Comparison of ENCODE assay signal across 8 mouse cellular contexts in the genomic region with DNA sequence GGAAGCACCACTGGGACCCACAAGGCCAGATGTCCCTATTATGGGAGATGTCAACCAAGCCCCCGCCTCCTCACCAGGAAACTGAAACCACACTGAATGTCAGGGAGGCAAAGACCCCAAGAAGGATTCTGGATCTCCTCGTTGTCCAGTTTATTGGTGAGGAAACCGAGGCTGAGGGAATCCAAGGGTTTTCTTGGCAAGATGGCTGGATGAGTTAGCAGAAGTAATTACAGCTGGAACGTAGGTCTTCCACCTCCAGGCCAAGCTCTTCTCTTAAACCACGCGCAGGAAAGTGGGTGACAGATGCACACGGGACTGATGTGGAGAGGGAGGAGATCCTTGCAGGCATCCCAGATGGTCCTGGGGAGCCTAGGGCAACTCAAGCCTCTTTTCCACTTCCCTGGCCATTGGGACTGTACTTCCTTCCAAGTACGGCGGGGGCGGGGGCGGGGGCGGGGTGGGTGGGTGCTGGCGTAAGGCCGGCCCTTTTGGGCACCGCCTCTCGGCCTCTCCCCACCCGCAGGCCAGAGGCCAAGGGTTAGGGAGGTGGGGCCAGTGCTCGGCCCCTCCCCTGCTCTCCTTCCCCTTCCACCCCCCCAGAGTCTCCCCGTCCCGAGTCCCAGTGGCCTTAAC. TPM values are rescaled to one million over a fixed set of nuclear protein-coding genes. Genes with fewer than 3 reads are reported as not detected.
DNase-seq lines count a peak whose midpoint lies in the region; ATAC-seq and TF ChIP-seq lines count a peak whose summit lies in the region.

No protein-coding gene starts in this region.

- no peaks in the 10 kb centered on the region for H3K27me3 ChIP-seq in lung, postnatal 0 days (replicated peaks; ENCODE audit: insufficient read depth, low read length)
- H3K27me3 ChIP-seq in hindbrain, embryonic 14.5 days (ENCODE audit: control insufficient read depth, insufficient read depth, low read length) = no peaks in the 10 kb centered on the region
- no peaks in the 10 kb centered on the region for H3K27me3 ChIP-seq in midbrain, embryonic 11.5 days (ENCODE audit: control insufficient read depth, insufficient read depth, low read length)

- H3K4me2 ChIP-seq in lung, postnatal 0 days (replicated peaks; ENCODE audit: low read depth, low read length) = peak overlapping the region; percentile 88
- peak overlapping the region; percentile 96 for H3K4me2 ChIP-seq in hindbrain, embryonic 14.5 days (replicated peaks)
- peak overlapping the region; percentile 94 for H3K4me2 ChIP-seq in midbrain, embryonic 11.5 days

- peak overlapping the region; percentile 96 for H3K4me3 ChIP-seq in lung, postnatal 0 days (ENCODE audit: low read depth, low read length)
- peak overlapping the region; percentile 79 for H3K4me3 ChIP-seq in hindbrain, embryonic 14.5 days (replicated peaks; ENCODE audit: low read length)
- H3K4me3 ChIP-seq in midbrain, embryonic 11.5 days (ENCODE audit: low read depth, low read length) = peak overlapping the region; percentile 75

- no peaks in the 10 kb centered on the region for H3K36me3 ChIP-seq in lung, postnatal 0 days (ENCODE audit: insufficient read depth, low read length)
- H3K36me3 ChIP-seq in hindbrain, embryonic 14.5 days (replicated peaks; ENCODE audit: control insufficient read depth, insufficient read depth) = no peaks in the 10 kb centered on the region
- no peaks in the 10 kb centered on the region for H3K36me3 ChIP-seq in midbrain, embryonic 11.5 days (ENCODE audit: control insufficient read depth, insufficient read depth, low read length)

- 12% methylated on average over 15 of the region's 20 CpGs for WGBS in lung, postnatal 0 days
- 9% methylated on average over 20 of the region's 20 CpGs for WGBS in hindbrain, embryonic 14.5 days
- 12% methylated on average over 20 of the region's 20 CpGs for WGBS in midbrain, embryonic 11.5 days

- TF ChIP-seq CTCF in lung, postnatal 0 days (IDR thresholded peaks at IDR 0.05) = no peak

- ATAC-seq in cerebellum, adult (ENCODE audit: insufficient number of reproducible peaks, low FRiP score, low TSS enrichment) = peak; percentile 7; the same call in 1 of the 2 replicates
- peak; percentile 90 for ATAC-seq in lung, postnatal 0 days
- no peak for ATAC-seq in hindbrain, embryonic 14.5 days (ENCODE audit: low FRiP score)
- ATAC-seq in midbrain, embryonic 11.5 days (ENCODE audit: low FRiP score) = no peak

- DNase-seq in cerebellum, adult 11 months = no peak
- peak; percentile 88 for DNase-seq in lung, postnatal 0 days (ENCODE audit: low spot score)
- no peak for DNase-seq in lung, postnatal 10 days
- DNase-seq in hindbrain, embryonic 14.5 days (ENCODE audit: low spot score) = no peak
- peak; percentile 82 for DNase-seq in midbrain, embryonic 11.5 days (ENCODE audit: low spot score, missing footprints)
- no peak for DNase-seq in T-cell, adult 2 months (ENCODE audit: low spot score)
- DNase-seq in left cerebral cortex, adult 18-20 months (ENCODE audit: low spot score in 2 of 2) = no peak

- H3K27ac ChIP-seq in lung, postnatal 0 days (ENCODE audit: low read length) = peak overlapping the region; percentile 81; the same call in 1 of the 2 replicates
- no peak overlapping the region for H3K27ac ChIP-seq in hindbrain, embryonic 14.5 days
- no peak overlapping the region for H3K27ac ChIP-seq in midbrain, embryonic 11.5 days (ENCODE audit: low read depth, low read length)

- no peak for TF ChIP-seq EP300 in lung, postnatal 0 days (IDR thresholded peaks at IDR 0.05)

- no peaks in the 10 kb centered on the region for H3K9me3 ChIP-seq in lung, postnatal 0 days (ENCODE audit: low read length)
- no peaks in the 10 kb centered on the region for H3K9me3 ChIP-seq in hindbrain, embryonic 14.5 days (ENCODE audit: control insufficient read depth, low read length)
- no peaks in the 10 kb centered on the region for H3K9me3 ChIP-seq in midbrain, embryonic 11.5 days (ENCODE audit: control insufficient read depth, low read length)

- no peak overlapping the region for H3K9ac ChIP-seq in lung, postnatal 0 days (replicated peaks; ENCODE audit: low read depth)
- H3K9ac ChIP-seq in hindbrain, embryonic 14.5 days = peak overlapping the region; percentile 71; the same call in 1 of the 2 replicates
- no peak overlapping the region; the same call in 1 of the 2 replicates for H3K9ac ChIP-seq in midbrain, embryonic 11.5 days (ENCODE audit: low read length)

- H3K4me1 ChIP-seq in lung, postnatal 0 days (ENCODE audit: insufficient read depth, low read depth, low read length) = peaks cover 20% of the 10 kb centered on the region; the same call in 1 of the 2 replicates
- peaks cover 10% of the 10 kb centered on the region for H3K4me1 ChIP-seq in hindbrain, embryonic 14.5 days (replicated peaks; ENCODE audit: control insufficient read depth, insufficient read depth, low read length)
- H3K4me1 ChIP-seq in midbrain, embryonic 11.5 days (ENCODE audit: control insufficient read depth, insufficient read depth, low read length) = peaks cover 18% of the 10 kb centered on the region; the same call in 1 of the 2 replicates

RNA-seq across cellular contexts. Expression of a gene that starts 0.6 kb away (rescaled TPM):
- polyA plus RNA-seq in lung, postnatal 0 days (2015; fragmentation: Nextera tagmentation; extraction: Ambion mirVana) = 127 and 145 TPM in 2 replicates
- 125 and 133 TPM in 2 replicates for polyA plus RNA-seq in hindbrain, embryonic 14.5 days (2014; fragmentation: Nextera tagmentation; extraction: Ambion mirVana)
- 36.4 and 39.1 TPM in 2 replicates for polyA plus RNA-seq in midbrain, embryonic 11.5 days (2014; fragmentation: Nextera tagmentation; extraction: Ambion mirVana)
- total RNA-seq in left cerebral cortex, adult 18-20 months (2021) = 10 to 100 TPM; 80.0 to 93.6 TPM

Comparison
In these comparisons a context has a peak if more than half of its experiments do, and no peak if none do; other contexts are left out.
1. DNase-seq: peak in lung, postnatal 0 days (single experiment) and midbrain, embryonic 11.5 days (single experiment); none in cerebellum, adult 11 months (single experiment), lung, postnatal 10 days (single experiment), hindbrain, embryonic 14.5 days (single experiment), T-cell, adult 2 months (single experiment) and left cerebral cortex, adult 18-20 months (0 of 2).
2. ATAC-seq: peak in cerebellum, adult (single experiment) and lung, postnatal 0 days (single experiment); none in hindbrain, embryonic 14.5 days (single experiment) and midbrain, embryonic 11.5 days (single experiment).
3. Peak in every context shown above with its lines, with median percentiles within 50 percentile points of each other: H3K4me2 ChIP-seq and H3K4me3 ChIP-seq.